Mouse (Mus musculus) gastrocnemius, postnatal 36 days (tissue): Measurements from ENCODE around the gene Fut11. TPM values are rescaled to one million over a fixed set of nuclear protein-coding genes. Genes with fewer than 3 reads are reported as not detected.

Experiments used
- DNase-seq, 2 experiments: peaks; one replicate each; pipeline ENCODE4 v3.0.0; 2022
- intact Hi-C: fragments of 180-260 bp; cut with DNase I; formaldehyde crosslinking; loops from one replicate; pipeline ENCODE4 v1.15.1; 2025
- total RNA-seq, 2 experiments: library from RNA; stranded (reverse); gene quantifications; 2 replicates each; pipeline ENCODE4 v1.2.3; 2021

Gene Fut11
- total RNA-seq, 2 experiments from 2014 or later: 2.5 to 2.7 TPM

GRCm38 (mm10) chr14:20707201-20708190, 12.7 kb downstream of the Fut11 start, which contains the start of gene Zswim8:
Zswim8 (plus strand) TSS chr14:20707552.
- peak; percentile 84 to 87 for DNase-seq
- intact Hi-C loops: no loop called here

- DNase-seq: no peak
- intact Hi-C loops: no loop called here
Measured at GRCm38 (mm10) chr14:20708239-20708638, 13.5 kb downstream of the Fut11 start.

GRCm38 (mm10) chr14:20713832-20714231, 19.1 kb downstream of the Fut11 start:
- DNase-seq: peak in 1 of 2 experiments; percentile 13
- intact Hi-C loops: no loop called here

- intact Hi-C loops: no loop called here
- peak in 1 of 2 experiments; percentile 11 for DNase-seq
Measured at GRCm38 (mm10) chr14:20718443-20718842, 23.7 kb downstream of the Fut11 start.

GRCm38 (mm10) chr14:20719767-20720166, 25.0 kb downstream of the Fut11 start:
- intact Hi-C loops: no loop called here
- peak in 1 of 2 experiments; percentile 11 for DNase-seq

- intact Hi-C loops: no loop called here
- DNase-seq: no peak
Measured at GRCm38 (mm10) chr14:20721371-20721770, 26.6 kb downstream of the Fut11 start.

GRCm38 (mm10) chr14:20723006-20723405, 28.2 kb downstream of the Fut11 start:
- DNase-seq: no peak
- intact Hi-C loops: no loop called here

- intact Hi-C loops: no loop called here
- peak in 1 of 2 experiments; percentile 55 for DNase-seq
Measured at GRCm38 (mm10) chr14:20724043-20724442, 29.3 kb downstream of the Fut11 start.

GRCm38 (mm10) chr14:20725660-20726339, 31.0 kb downstream of the Fut11 start:
- intact Hi-C loops: no loop called here
- no peak for DNase-seq

GRCm38 (mm10) chr14:20729871-20730270, 35.1 kb downstream of the Fut11 start:
- intact Hi-C loops: no loop called here
- no peak for DNase-seq

- DNase-seq: no peak
- intact Hi-C loops: no loop called here
Measured at GRCm38 (mm10) chr14:20730853-20731602, 36.3 kb downstream of the Fut11 start.

- no peak for DNase-seq
- intact Hi-C loops: no loop called here
Measured at GRCm38 (mm10) chr14:20733041-20733951, 38.5 kb downstream of the Fut11 start.

GRCm38 (mm10) chr14:20733952-20734774, 39.4 kb downstream of the Fut11 start, which contains the start of gene Ndst2:
Ndst2 (minus strand) TSS chr14:20734562.
- intact Hi-C loops: no loop called here

GRCm38 (mm10) chr14:20735052-20735451, 40.3 kb downstream of the Fut11 start:
- intact Hi-C loops: no loop called here
- no peak for DNase-seq

More at GRCm38 (mm10) chr14:20733952-20734774, 39.4 kb downstream of the Fut11 start, which contains the start of gene Ndst2:
- peak; percentile 84 to 91 for DNase-seq

GRCm38 (mm10) chr14:20735892-20736390, 41.2 kb downstream of the Fut11 start:
- peak in 1 of 2 experiments; percentile 13 for DNase-seq
- intact Hi-C loops: no loop called here

- intact Hi-C loops: no loop called here
- DNase-seq: peak in 1 of 2 experiments; percentile 31
Measured at GRCm38 (mm10) chr14:20737306-20737705, 42.5 kb downstream of the Fut11 start.

GRCm38 (mm10) chr14:20738511-20738910, 43.7 kb downstream of the Fut11 start:
- intact Hi-C loops: no loop called here
- no peak for DNase-seq

GRCm38 (mm10) chr14:20741301-20741700, 46.5 kb downstream of the Fut11 start:
- DNase-seq: no peak
- intact Hi-C loops: no loop called here
